Mouse (Mus musculus) heart, embryonic 12.5 days (tissue): ENCODE results near the gene Epha6. TPM values are rescaled to one million over a fixed set of nuclear protein-coding genes. Genes with fewer than 3 reads are reported as not detected.
"Not testable (repeated sequence)": the region's sequence is repeated elsewhere in the genome, so short reads cannot be mapped to it uniquely, and the experiment has no call there.

Source experiments
- ATAC-seq: fragments of 200-750 bp; cut with Nextera tagmentation; 2 replicates; pipeline ENCODE4 v1.8.0; 2017; ENCODE audit warnings: moderate TSS enrichment, moderate library complexity; ENCODE audit not compliant: insufficient number of reproducible peaks, low FRiP score
- H3K27ac ChIP-seq: fragments of 300-500 bp; sonication (generic); 2 replicates; pipeline ENCODE4 v1.5.1; 2016; ENCODE audit warnings: mild to moderate bottlenecking, moderate library complexity; ENCODE audit not compliant: poor library complexity, severe bottlenecking
- H3K27me3 ChIP-seq: fragments of 300-500 bp; sonication (generic); replicated peaks from 2 replicates; pipeline ENCODE4 v1.6.1; 2016; ENCODE audit warnings: mild to moderate bottlenecking, moderate library complexity
- H3K36me3 ChIP-seq: fragments of 300-500 bp; sonication (generic); 2 replicates; pipeline ENCODE4 v1.6.1; 2016; ENCODE audit warnings: mild to moderate bottlenecking, moderate library complexity
- H3K4me1 ChIP-seq: fragments of 300-500 bp; sonication (generic); replicated peaks from 2 replicates; pipeline ENCODE4 v1.6.1; 2016; ENCODE audit warnings: mild to moderate bottlenecking
- H3K4me2 ChIP-seq: fragments of 300-500 bp; sonication (generic); 2 replicates; pipeline ENCODE4 v1.6.1; 2016; ENCODE audit warnings: mild to moderate bottlenecking, moderate library complexity
- H3K4me3 ChIP-seq: fragments of 300-500 bp; sonication (generic); 2 replicates; pipeline ENCODE4 v1.5.1; 2016; ENCODE audit warnings: mild to moderate bottlenecking
- H3K9ac ChIP-seq: fragments of 300-500 bp; sonication (generic); 2 replicates; pipeline ENCODE4 v1.6.1; 2016; ENCODE audit warnings: mild to moderate bottlenecking, moderate library complexity
- H3K9me3 ChIP-seq: fragments of 300-500 bp; sonication (generic); replicated peaks from 2 replicates; pipeline ENCODE4 v1.6.1; 2016; ENCODE audit warnings: mild to moderate bottlenecking, moderate library complexity
- WGBS: fragments of 180-500 bp; shearing (Covaris S2); methylation state at CpG from one replicate; pipeline ENCODE4 v1.1.7; 2016; 5-methylcytosine and 5-hydroxymethylcytosine counted together
- polyA plus RNA-seq: library from polyadenylated mRNA; unstranded; fragments of >200 nt; fragmentation: Nextera tagmentation; extraction: Ambion mirVana; gene quantifications from 2 replicates; pipeline ENCODE4 v1.2.1, GENCODE M21; 2016

Gene Epha6
- polyA plus RNA-seq, 1 experiment from 2014 or later = not detected

DNA sequence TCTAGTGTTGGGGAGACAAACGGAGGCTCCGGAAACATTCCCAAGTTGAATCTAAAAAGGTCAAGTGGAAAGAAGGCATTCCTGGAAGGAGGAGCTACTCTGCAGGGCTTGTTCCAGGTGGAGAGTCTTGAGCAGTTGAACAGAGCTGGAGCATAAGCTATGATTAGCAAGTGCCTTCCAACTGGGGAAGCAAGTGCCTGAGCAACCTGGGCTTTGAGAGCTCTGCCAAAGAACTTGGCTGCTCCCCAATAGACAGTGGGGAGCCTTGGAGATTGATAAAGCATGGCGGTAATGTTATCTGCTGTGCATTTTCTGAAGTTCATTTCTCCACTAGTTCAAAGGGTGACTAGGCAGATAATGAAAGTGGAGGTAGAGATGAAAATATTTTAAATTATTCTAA, 733.5 kb downstream of the Epha6 start:
- Histone ChIP-seq H3K36me3 (no peaks in the 10 kb centered on the region), H3K4me3 (no peak overlapping the region), H3K27me3 (no peaks in the 10 kb centered on the region), H3K4me2 (no peak overlapping the region), H3K27ac (no peak overlapping the region), H3K9me3 (no peaks in the 10 kb centered on the region), H3K9ac (no peak overlapping the region), H3K4me1 (no peaks in the 10 kb centered on the region)
- ATAC-seq = no peak
- WGBS = 79% methylated on average over 3 of the region's 3 CpGs

DNA sequence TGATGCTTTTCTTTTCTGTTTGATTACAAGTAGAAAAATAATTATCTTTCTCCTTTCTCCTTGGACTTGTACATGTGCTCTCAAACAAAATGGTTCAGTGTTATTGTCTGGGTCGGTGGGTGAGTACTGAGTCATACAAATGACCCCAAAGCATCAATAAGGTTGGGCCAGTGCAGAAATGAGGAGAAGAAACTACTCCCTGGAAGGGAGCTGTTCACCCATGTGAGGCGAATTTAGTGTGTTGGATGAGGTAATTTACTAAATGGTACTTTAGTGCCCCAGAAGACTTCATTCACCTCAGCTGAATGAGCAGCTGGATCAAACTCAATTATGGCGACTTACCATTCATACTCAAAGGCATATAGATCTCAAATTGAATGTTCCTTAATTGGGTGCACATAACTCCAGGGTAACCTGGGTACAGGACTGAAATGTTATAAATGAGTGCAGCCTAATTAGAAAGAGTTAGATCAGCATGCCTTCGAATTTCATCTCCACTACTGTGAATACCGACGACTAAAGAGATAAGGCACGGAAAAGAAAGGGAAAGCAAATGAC, 751.1 kb downstream of the Epha6 start:
- Histone ChIP-seq H3K9ac (no peak overlapping the region), H3K4me1 (no peaks in the 10 kb centered on the region), H3K4me3 (no peak overlapping the region), H3K27ac (no peak overlapping the region), H3K27me3 (no peaks in the 10 kb centered on the region), H3K9me3 (no peaks in the 10 kb centered on the region), H3K4me2 (no peak overlapping the region), H3K36me3 (no peaks in the 10 kb centered on the region)
- ATAC-seq = no peak
- 69% methylated on average over 7 of the region's 7 CpGs for WGBS

DNA sequence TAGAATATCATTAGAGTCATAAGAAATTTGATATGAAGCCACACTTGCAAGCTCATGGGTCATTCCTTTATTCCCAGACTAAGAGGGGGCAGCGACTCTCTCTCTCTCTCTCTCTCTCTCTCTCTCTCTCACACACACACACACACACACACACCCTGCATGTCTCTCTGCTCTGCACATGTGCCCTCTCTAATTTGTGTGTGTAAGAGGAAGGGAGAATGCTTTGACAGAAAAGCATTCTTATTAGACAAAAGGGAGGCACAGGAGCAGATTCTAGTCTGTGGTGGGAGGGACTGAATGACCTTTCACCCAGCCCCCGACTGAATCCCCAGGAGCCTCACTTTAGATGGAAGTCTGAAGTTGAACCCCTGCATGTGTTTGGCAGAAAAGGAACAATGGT, 752.6 kb downstream of the Epha6 start:
- Histone ChIP-seq H3K4me1 (no peaks in the 10 kb centered on the region), H3K4me2 (no peak overlapping the region), H3K27ac (no peak overlapping the region), H3K27me3 (no peaks in the 10 kb centered on the region), H3K36me3 (no peaks in the 10 kb centered on the region), H3K4me3 (no peak overlapping the region), H3K9me3 (no peaks in the 10 kb centered on the region), H3K9ac (no peak overlapping the region)
- ATAC-seq = no peak
- WGBS = 54% methylated on average over 2 of the region's 2 CpGs

DNA sequence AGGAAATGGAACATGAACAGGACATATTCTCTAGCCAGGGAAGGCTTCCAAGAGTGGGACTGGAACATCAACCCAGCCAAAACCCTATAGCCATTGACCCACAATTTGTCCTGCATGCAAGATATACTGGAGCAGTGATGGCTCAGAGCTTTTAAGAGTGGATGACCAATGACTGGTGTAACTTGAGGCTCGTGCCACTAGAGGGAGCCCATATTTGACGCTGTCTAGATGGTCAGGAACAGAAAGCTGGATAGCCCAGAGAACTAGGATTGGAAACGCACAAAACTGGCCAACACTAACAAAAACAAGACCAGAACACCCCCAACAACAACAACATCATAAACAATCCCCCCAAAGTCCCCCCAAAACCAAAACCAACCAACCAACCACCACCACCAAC, 758.8 kb downstream of the Epha6 start:
- Histone ChIP-seq H3K4me3 (no peak overlapping the region), H3K9me3 (no peaks in the 10 kb centered on the region), H3K9ac (no peak overlapping the region), H3K4me2 (no peak overlapping the region), H3K27ac (no peak overlapping the region), H3K4me1 (no peaks in the 10 kb centered on the region), H3K27me3 (no peaks in the 10 kb centered on the region), H3K36me3 (no peaks in the 10 kb centered on the region)
- WGBS = 9% methylated on average over 3 of the region's 3 CpGs
- ATAC-seq = no peak

DNA sequence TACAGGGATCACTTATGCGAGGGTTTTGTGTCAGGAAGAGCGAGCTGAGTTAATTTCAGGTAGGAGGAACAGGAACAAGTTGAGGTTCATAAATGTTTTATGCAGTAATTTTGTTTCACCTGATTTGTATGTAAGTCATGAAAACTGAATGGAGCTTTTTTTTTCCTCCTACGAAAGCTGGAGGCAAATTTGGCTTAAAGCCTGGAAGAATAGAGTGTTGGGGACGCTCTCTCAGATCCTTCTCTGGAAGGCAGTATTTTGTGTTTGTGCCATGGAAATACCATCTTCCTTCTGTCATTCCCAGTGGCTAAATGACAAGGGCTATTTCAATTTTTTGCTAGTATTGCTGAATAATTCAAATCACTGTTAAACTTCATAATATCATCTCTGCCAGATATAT, 768.6 kb downstream of the Epha6 start:
- no peak overlapping the region for H3K4me3 ChIP-seq
- H3K4me2 ChIP-seq = no peak overlapping the region
- no peak overlapping the region for H3K9ac ChIP-seq
- H3K27me3 ChIP-seq = no peaks in the 10 kb centered on the region
- no peaks in the 10 kb centered on the region for H3K9me3 ChIP-seq
- no peak for ATAC-seq
- no peak overlapping the region for H3K27ac ChIP-seq
- no peaks in the 10 kb centered on the region for H3K36me3 ChIP-seq
- H3K4me1 ChIP-seq = no peaks in the 10 kb centered on the region
- WGBS = 78% methylated on average over 4 of the region's 4 CpGs

DNA sequence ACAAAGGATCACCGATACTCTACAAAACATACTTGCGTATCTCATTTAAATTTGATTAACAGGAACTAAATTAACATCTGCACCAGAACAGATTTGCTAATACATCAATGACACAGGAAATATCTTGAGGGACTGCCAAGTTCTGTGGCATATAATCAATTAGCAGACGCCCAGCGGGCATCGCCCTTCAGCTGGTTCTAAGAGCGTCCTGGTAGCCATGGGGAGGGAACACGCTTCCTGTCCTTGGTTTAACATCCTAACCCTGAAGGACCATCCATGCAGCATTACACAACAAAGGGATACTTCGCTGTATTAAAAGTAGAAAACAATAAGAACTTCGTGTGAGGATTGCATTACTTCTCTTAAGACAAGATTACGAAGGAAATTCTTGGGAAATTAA, 769.0 kb downstream of the Epha6 start:
- Histone ChIP-seq H3K9me3 (no peaks in the 10 kb centered on the region), H3K4me2 (no peak overlapping the region), H3K4me3 (no peak overlapping the region), H3K27me3 (no peaks in the 10 kb centered on the region), H3K27ac (no peak overlapping the region), H3K9ac (no peak overlapping the region), H3K36me3 (no peaks in the 10 kb centered on the region), H3K4me1 (no peaks in the 10 kb centered on the region)
- 86% methylated on average over 10 of the region's 10 CpGs for WGBS
- no peak for ATAC-seq

DNA sequence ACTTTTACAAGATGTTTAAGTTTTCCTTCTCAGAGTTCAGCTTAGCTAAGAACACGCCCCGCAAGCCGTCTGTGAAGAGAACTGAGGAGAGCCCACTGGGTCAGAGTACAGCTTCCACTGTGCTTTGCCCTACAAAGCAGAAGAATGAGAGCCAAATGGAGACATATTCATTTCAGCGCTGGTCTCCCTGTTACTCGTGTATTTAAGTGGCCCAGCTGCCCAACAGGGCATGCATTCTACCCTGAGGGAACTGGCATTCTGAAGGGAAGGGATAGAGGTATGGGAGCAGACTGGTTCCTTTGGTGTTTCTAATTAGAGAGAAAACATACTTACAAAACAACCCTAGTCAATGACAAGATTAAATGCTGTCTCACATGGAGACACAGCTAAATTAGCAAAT, 772.9 kb downstream of the Epha6 start:
- Histone ChIP-seq H3K4me3 (no peak overlapping the region), H3K36me3 (no peaks in the 10 kb centered on the region), H3K27ac (no peak overlapping the region), H3K9ac (no peak overlapping the region), H3K4me2 (no peak overlapping the region), H3K9me3 (no peaks in the 10 kb centered on the region), H3K27me3 (no peaks in the 10 kb centered on the region), H3K4me1 (no peaks in the 10 kb centered on the region)
- 76% methylated on average over 5 of the region's 5 CpGs for WGBS
- no peak for ATAC-seq

DNA sequence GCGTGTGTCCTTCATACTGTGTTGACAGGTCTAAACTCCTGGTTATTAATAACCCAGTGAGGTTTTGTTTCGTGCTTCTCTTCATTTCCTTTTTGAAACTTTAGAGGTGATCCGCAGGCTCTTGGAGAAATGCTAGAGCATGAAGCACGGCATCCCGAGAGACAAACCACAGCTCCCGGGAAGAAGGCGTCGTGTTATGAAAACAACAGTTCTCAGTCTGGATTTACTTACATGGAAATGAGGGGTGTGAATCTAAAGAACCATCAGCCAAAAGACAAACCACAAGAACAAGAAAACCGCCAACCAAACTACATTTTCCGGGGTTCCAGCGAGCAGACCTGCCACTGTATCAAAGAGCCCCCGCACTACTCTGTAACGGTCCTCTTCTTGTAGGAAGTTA, 775.7 kb downstream of the Epha6 start:
- ATAC-seq = no peak
- no peaks in the 10 kb centered on the region for H3K9me3 ChIP-seq
- H3K4me2 ChIP-seq = no peak overlapping the region
- no peaks in the 10 kb centered on the region for H3K27me3 ChIP-seq
- H3K4me1 ChIP-seq = no peaks in the 10 kb centered on the region
- H3K27ac ChIP-seq = no peak overlapping the region
- no peaks in the 10 kb centered on the region for H3K36me3 ChIP-seq
- no peak overlapping the region for H3K9ac ChIP-seq
- H3K4me3 ChIP-seq = no peak overlapping the region
- WGBS = 83% methylated on average over 13 of the region's 13 CpGs

DNA sequence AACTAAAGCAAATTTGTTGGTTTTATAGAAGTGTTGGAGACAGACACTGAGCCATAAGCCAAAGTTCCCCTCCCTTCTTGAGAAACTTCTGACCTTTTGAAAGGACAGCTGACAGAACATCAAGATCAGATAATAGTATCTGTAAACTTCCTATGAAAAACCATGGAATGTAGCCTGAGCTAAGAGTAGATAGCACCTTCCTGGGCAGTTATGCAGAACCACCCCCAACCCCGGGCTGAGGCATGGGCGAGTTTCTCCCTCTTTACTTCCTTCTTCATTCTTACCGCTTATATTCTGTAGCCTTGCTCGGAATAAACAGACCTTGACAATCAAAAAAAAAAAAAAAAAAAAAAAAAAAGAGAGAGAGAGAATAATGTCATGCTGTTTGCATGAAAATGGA, 805.5 kb downstream of the Epha6 start:
- H3K9me3 ChIP-seq, H3K4me1 ChIP-seq, H3K36me3 ChIP-seq, H3K27ac ChIP-seq, H3K4me3 ChIP-seq, H3K27me3 ChIP-seq, ATAC-seq, H3K9ac ChIP-seq, H3K4me2 ChIP-seq: not testable (repeated sequence)
- WGBS = 64% methylated on average over 4 of the region's 4 CpGs

DNA sequence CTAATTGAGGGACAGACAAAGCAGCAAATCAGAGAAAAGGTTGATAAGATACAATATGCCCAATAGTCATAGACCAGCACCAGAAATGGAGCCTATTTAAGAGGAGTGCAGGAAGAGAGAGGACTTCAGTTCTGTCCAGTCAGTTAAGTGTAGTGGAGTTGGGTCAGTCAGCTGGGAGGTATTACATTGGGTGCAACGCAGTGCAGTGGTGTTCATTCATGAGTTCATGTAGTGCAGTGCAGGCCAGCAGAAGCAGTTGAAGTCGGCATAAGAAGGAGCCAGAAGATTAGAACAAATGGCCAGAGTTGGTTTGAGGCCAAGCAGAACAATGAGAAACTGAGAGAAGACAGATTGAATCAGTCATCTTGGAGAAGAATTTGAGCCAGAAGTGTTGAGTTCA, 833.0 kb downstream of the Epha6 start:
- 52% methylated on average over 2 of the region's 2 CpGs for WGBS
- H3K4me3 ChIP-seq = no peak overlapping the region
- H3K36me3 ChIP-seq = no peaks in the 10 kb centered on the region
- no peak overlapping the region for H3K9ac ChIP-seq
- H3K4me2 ChIP-seq = no peak overlapping the region
- no peaks in the 10 kb centered on the region for H3K27me3 ChIP-seq
- ATAC-seq = no peak
- H3K27ac ChIP-seq = no peak overlapping the region
- no peaks in the 10 kb centered on the region for H3K4me1 ChIP-seq
- no peaks in the 10 kb centered on the region for H3K9me3 ChIP-seq

DNA sequence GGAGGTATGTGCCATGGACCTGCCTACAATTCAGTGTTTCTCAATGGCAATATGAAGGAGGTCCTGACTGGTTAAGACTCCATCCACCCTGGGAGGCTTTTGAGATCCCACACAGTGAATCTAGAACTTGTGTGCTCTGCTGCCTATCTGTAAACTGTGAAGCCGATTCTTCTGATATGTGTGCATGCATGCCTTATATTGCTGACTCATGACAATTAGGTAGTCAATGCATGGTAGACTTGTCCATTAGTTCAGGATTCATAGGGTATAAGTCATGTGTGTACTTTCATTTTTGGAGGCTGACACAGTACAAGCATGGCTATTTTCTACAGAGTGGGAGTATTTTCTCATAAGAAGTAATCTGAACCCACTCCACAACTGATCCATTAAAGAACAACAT, 834.9 kb downstream of the Epha6 start:
- no peaks in the 10 kb centered on the region for H3K4me1 ChIP-seq
- no peak overlapping the region for H3K4me2 ChIP-seq
- H3K4me3 ChIP-seq = no peak overlapping the region
- WGBS = 81% methylated on average over 1 of the region's 1 CpGs
- H3K27ac ChIP-seq = no peak overlapping the region
- no peak overlapping the region for H3K9ac ChIP-seq
- ATAC-seq = no peak
- no peaks in the 10 kb centered on the region for H3K9me3 ChIP-seq
- no peaks in the 10 kb centered on the region for H3K36me3 ChIP-seq
- H3K27me3 ChIP-seq = no peaks in the 10 kb centered on the region

DNA sequence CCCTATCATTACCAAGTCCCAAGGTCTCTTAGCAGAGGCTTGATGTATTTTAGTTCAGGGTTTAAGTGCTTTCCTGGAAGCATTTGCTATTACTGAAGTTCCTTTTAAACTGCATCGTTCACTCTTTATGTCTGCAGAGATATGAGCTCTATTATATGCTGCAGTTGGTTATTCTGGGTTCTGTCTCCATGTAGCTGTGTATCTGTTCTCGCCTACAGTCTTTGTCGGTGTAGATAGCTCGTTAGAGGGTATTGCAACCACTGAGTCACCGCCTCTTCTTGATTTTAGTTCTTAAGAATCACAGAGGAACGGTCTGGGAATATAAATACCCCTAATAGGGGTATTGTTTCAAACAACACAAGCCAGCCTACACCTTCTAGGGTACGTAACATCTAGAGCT, 835.4 kb downstream of the Epha6 start:
- 75% methylated on average over 7 of the region's 7 CpGs for WGBS
- H3K27me3 ChIP-seq = no peaks in the 10 kb centered on the region
- no peaks in the 10 kb centered on the region for H3K4me1 ChIP-seq
- no peak for ATAC-seq
- no peak overlapping the region for H3K4me2 ChIP-seq
- no peak overlapping the region for H3K9ac ChIP-seq
- H3K9me3 ChIP-seq = no peaks in the 10 kb centered on the region
- H3K4me3 ChIP-seq = no peak overlapping the region
- H3K36me3 ChIP-seq = no peaks in the 10 kb centered on the region
- no peak overlapping the region for H3K27ac ChIP-seq
